Mouse (Mus musculus): Measurements from ENCODE around the gene Atp8a2.
A peak's percentile ranks its signal among the peaks of the same experiment; 100 is the strongest.
"Not testable (repeated sequence)": the region's sequence is repeated elsewhere in the genome, so short reads cannot be mapped to it uniquely, and the experiment has no call there.

Gene Atp8a2

DNA sequence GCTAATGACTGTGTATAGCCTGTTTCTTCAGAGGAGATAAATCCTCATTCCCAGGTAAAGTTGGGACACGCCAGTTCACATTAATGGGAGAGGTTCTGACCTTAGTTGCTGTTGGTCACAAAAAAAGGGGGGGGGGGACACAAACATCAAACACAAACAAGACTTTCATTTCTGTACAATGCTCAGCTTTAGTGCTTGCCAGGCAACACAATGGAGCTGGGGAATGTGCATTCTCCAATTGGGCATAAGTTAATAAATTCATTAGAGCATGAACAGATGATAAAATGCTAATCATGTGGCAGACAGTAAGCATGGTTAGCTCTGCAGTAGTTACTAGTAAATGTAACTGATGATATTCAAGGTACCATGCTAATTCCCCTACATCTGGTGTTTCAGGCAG is 195.2 kb downstream of the Atp8a2 start:
- no peak for DNase-seq

GRCm38 (mm10) chr14:59988860-59989259 is 208.1 kb downstream of the Atp8a2 start:
- DNase-seq, result no peak

GRCm38 (mm10) chr14:59987975-59988374 is 209.0 kb downstream of the Atp8a2 start:
- DNase-seq, result no peak

DNA sequence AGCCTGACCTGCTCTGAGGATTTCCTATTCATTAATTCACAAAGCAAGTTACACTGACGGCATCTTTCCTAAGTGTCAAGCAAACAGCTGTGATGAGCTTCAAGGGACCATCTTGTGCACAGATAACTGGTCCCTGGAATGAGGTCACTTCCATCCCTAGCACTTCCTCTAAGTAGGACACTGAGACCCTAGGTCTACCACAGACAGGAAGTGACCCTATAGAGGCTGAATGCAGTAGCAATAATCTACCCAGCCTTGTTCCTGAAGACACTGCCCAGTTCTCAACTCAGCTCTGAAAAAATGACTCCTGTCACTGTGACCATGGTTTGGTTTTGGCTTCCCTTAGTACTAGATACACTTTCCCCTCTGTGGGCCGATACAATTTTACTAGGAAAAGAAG is 219.0 kb downstream of the Atp8a2 start:
- no peak for DNase-seq

DNA sequence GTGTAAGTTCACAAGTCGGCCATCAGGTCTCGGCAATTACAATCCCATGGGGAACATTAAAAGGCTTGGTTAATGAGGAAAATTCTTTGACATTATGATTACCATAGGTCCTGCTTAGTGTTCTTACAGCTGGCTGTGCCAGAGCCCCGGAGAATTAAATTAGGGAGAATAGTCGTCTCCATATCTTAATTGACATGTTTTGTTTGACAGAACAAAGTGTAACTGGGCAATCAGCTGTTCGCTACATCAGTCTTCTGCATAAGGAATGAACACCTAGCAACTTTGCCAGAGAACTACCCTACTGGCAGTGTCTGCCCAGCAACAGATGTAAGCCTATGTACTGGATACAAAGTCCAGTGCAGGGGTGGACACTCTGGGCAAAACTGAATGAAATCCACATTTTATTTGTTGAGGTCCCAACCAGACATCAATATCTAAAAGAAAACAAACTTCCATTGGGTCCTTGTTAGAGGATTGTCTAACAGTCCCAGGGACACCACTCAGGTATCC is 225.7 kb downstream of the Atp8a2 start:
- no peak for DNase-seq

DNA sequence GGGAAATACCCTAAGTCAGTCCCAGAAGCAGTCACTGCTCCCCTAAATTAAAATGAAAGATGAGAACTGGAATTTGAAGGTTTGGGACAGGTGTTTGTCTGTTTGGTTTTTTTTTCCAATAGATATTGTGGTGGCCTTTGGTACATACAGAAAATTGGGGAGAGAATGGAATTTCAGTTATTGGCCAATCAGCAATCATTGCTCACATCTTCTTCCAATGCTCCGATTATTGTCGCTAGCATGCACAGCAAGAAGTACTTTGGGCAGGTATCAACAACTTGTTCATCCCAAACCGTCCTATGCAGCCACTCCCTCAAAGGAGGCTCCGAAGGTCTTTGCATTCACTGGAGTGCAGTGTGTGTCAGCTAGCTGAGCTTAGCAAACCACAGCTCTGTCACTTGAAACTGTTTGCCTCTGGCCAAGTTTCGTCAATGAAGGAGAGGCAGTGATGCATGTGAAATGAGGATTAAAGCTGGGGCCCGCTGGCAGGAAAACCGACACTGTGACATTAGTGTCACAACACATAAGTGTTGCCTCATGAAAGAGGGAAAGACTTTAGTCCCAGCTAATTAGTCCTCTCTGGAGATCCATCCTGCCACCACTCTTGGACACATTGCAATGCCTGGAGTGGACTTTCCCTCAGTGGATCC is 227.4 kb downstream of the Atp8a2 start:
- peak; percentile 7 for DNase-seq

DNA sequence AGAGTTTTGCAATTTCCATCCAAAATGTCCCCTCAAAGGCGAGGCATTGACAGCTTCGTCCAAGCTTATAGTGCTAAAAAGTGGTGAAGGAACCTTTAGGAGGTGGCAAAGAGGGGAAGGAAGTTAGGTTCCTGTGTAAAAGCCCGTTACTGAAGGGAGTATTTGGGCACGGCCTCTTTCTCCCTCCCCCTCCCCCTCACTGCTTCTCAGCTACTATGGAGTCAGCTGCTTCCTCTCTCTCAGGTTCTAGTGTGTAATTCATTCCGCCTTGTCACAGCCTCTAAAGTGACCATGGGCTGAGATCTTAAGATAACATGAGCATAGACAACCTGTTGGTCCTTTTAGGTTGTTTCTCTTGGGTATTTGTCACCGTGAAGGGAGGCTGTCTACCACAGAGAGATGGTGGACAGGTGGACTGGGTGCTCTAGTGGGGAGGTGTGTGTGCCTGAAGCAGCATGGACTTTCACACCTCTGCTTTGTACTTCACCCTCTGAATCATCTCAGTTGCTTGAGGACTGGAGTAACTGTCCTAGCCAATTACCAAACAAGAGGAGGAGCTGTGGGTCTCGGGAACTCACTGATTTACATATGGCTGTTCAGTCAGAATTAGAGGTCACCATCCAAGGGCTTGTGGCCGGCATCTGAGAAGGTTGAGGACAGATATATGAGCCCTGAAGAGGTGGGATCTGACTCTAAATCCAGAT is 229.0 kb downstream of the Atp8a2 start:
- DNase-seq, result no peak

- no peak for DNase-seq
Measured at GRCm38 (mm10) chr14:59966981-59967380, 230.0 kb downstream of the Atp8a2 start.

DNA sequence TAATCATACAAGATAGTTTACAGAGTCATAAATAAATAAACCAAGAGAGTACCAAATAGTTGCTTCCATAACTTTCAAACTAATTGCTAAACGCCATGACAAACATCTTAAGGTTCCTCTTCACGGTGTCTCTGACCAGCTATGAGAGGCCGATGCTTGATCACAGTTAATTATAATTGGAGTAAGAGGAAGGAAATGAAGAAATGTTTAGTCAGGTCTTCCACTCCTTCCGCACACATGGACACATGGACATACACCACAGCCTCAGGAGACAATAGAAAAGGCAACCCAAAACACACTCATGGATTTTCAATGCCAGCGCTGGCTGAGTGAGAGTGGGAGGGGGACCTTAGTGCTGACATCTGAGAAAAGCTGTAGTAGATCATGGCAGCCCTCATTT is 232.4 kb downstream of the Atp8a2 start:
- no peak for DNase-seq

DNA sequence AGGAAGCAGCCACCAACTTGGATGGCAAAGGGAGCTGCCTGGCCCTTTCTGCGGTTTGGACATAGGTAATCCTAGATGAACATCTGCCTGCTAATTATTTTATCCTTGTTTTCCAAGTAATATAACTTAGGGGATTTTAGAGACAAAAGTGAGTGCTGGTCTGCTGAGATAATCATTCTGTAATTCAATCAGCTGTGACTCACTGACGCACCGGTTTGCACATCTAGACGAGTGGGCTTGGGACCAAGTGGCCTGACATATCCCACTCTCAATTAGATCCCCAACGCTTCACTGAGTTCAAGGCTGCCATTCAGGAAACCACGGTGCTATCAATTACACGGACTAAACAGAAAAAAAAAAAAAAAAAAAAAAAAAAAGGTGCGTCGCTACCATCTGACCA is 236.0 kb downstream of the Atp8a2 start:
- DNase-seq, result no peak

GRCm38 (mm10) chr14:59960214-59960890 is 236.6 kb downstream of the Atp8a2 start:
- no peak for DNase-seq

DNA sequence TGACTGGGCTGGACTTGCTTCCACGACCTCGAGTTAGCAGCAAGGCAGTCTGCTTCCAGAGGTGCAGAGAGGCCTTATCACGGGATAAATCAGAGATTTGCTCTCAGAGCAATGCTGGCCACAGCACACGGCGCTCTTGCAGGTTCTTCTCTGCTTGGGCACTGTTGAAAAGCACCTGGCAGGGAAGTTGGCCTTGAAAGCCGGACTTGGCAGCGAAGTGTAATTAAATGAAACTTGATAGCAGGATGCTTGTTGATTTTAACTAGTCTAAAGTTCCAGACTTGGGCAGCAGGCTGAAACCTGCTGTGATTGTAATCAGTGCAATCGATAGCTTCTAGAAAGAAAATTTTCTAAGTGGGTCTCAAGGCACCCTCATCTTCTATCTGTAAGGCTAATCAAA is 237.3 kb downstream of the Atp8a2 start:
- DNase-seq, result peak; percentile 22

GRCm38 (mm10) chr14:59949983-59950382 is 247.0 kb downstream of the Atp8a2 start:
- no peak for DNase-seq

- peak; percentile 87 for DNase-seq
Measured at GRCm38 (mm10) chr14:59942864-59943611, 253.9 kb downstream of the Atp8a2 start.

- DNase-seq, result no peak
Measured at GRCm38 (mm10) chr14:59942199-59942598, 254.8 kb downstream of the Atp8a2 start.

GRCm38 (mm10) chr14:59932355-59932754 is 264.6 kb downstream of the Atp8a2 start:
- DNase-seq, result no peak

GRCm38 (mm10) chr14:59931412-59932058 is 265.4 kb downstream of the Atp8a2 start:
- DNase-seq, result no peak

DNA sequence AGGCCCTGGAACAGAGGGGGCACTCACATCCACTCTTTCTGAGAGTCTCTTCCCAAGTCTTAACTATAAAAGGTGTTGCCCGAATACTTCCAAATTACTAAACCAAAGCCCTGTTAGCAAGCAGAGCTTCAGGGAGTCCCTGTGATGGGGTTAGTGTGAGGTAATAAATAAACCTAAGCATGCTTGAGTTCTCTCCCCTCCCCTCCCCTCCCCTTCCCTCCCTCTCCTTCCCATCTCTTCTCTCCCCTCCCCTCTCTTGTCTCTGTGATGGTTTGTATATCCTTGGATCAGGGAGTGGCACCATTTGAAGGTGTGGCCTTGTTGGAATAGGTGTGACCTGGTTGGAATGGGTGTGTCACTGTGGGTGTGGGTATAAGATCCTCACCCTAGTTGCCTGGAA is 267.8 kb downstream of the Atp8a2 start:
- DNase-seq, result not testable (repeated sequence)

- DNase-seq, result no peak
Measured at GRCm38 (mm10) chr14:59928781-59929180, 268.2 kb downstream of the Atp8a2 start.

DNA sequence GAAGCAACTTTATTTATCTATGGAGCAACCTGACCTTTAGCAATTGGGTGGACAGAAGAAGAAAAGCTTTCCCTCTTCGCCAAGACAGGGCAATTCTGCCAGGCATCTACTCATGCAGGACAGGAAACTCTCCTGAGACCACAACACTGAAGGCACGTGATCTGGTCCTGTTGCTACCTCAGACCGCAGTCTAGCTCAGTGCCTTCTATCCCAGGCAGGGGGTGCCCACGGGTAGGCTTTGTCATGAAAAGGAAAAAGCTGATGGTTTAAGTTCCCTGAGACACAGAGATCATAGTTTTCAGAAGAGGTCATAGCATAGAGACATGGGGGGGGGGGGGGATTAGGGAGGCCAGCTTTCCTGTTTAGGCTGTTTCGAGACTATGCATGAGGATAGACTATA is 269.2 kb downstream of the Atp8a2 start:
- DNase-seq, result no peak

- DNase-seq, result no peak
Measured at GRCm38 (mm10) chr14:59919865-59920264, 277.1 kb downstream of the Atp8a2 start.

- DNase-seq, result no peak
Measured at GRCm38 (mm10) chr14:59903484-59904130, 293.4 kb downstream of the Atp8a2 start.

Measured in kidney, postnatal 14 days (tissue).